Mouse (Mus musculus) heart, embryonic 10.5 days (tissue): ENCODE results near the gene Itih2. TPM values are rescaled to one million over a fixed set of nuclear protein-coding genes. Genes with fewer than 3 reads are reported as not detected.

ENCODE experiments used
- DNase-seq: peaks from one replicate; pipeline ENCODE4 v3.0.0-alpha.2; 2017; ENCODE audit warnings: low spot score
- H3K27ac ChIP-seq: fragments of 300-500 bp; sonication (generic); 2 replicates; pipeline ENCODE4 v1.5.1; 2016; ENCODE audit warnings: mild to moderate bottlenecking
- H3K27me3 ChIP-seq: fragments of 300-500 bp; sonication (generic); 2 replicates; pipeline ENCODE4 v1.6.1; 2016; ENCODE audit warnings: mild to moderate bottlenecking; ENCODE audit not compliant: poor library complexity, insufficient read depth, severe bottlenecking
- H3K36me3 ChIP-seq: fragments of 300-500 bp; sonication (generic); 2 replicates; pipeline ENCODE4 v1.6.1; 2016; ENCODE audit warnings: mild to moderate bottlenecking, moderate library complexity
- H3K4me1 ChIP-seq: fragments of 300-500 bp; sonication (generic); 2 replicates; pipeline ENCODE4 v1.6.1; 2016; ENCODE audit warnings: mild to moderate bottlenecking
- H3K4me3 ChIP-seq: fragments of 300-500 bp; sonication (generic); 2 replicates; pipeline ENCODE4 v1.5.1; 2016; ENCODE audit warnings: mild to moderate bottlenecking, moderate library complexity
- H3K9me3 ChIP-seq: fragments of 300-500 bp; sonication (generic); 2 replicates; pipeline ENCODE4 v1.6.1; 2016; ENCODE audit warnings: mild to moderate bottlenecking, moderate library complexity
- WGBS: fragments of 180-500 bp; shearing (Covaris S2); methylation state at CpG from one replicate; pipeline ENCODE4 v1.1.7; 2016; 5-methylcytosine and 5-hydroxymethylcytosine counted together
- polyA plus RNA-seq: library from polyadenylated mRNA; unstranded; fragments of >200 nt; fragmentation: Nextera tagmentation; extraction: Ambion mirVana; gene quantifications from 2 replicates; pipeline ENCODE4 v1.2.1, GENCODE M21; 2016

Gene Itih2
- polyA plus RNA-seq, 1 experiment from 2014 or later = 57.3 TPM

DNA sequence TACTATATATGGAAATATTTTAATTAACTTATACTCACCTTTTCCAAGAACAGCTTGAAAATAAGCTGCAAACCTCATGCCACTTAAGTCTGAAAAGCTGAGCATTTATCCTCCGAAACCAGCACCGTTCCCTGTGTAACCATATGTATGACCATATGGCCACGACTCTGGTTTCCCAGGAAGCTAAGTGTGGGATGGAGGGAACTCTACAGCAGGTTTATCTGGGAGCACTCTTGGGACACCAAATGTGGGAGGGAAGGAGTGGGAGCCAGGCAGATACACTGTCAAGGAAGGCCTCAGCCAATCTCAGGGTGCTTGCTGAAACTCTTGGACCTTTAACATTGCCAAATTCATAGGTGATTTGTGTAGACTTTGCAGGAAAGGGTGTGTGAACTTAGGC is 80.3 kb downstream of the Itih2 start:
- no peak for DNase-seq
- Histone ChIP-seq H3K27ac (no peak overlapping the region), H3K9me3 (no peaks in the 10 kb centered on the region), H3K4me1 (peaks cover 12% of the 10 kb centered on the region), H3K27me3 (no peaks in the 10 kb centered on the region), H3K4me3 (no peak overlapping the region), H3K36me3 (peaks cover 22% of the 10 kb centered on the region)
- 86% methylated on average over 3 of the region's 3 CpGs for WGBS

DNA sequence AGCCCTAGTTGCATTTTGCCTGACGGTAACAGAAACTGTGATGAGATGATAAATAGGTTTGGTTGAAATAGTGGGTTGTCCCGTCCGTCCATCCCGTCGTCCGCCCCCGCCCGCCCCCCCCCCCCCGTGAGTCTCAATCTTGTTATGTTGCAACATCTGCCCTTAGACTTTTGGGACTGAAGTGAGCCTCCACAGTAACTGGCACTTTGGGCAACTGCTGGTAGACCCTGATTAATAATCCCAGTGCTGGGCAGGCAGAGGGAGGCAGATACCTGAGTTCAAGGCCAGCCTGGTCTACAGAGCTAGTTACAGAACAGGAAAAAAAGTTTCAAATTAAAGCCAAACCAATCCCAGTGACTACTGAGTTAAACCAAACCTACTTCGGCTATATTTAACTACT is 81.7 kb downstream of the Itih2 start:
- DNase-seq = no peak
- peaks cover 8% of the 10 kb centered on the region; the same call in 1 of the 2 replicates for H3K36me3 ChIP-seq
- H3K4me3 ChIP-seq = peak overlapping the region; percentile 91
- H3K4me1 ChIP-seq = peaks cover 12% of the 10 kb centered on the region
- no peaks in the 10 kb centered on the region for H3K9me3 ChIP-seq
- H3K27ac ChIP-seq = no peak overlapping the region
- WGBS = 18% methylated on average over 10 of the region's 10 CpGs
- H3K27me3 ChIP-seq = no peaks in the 10 kb centered on the region

DNA sequence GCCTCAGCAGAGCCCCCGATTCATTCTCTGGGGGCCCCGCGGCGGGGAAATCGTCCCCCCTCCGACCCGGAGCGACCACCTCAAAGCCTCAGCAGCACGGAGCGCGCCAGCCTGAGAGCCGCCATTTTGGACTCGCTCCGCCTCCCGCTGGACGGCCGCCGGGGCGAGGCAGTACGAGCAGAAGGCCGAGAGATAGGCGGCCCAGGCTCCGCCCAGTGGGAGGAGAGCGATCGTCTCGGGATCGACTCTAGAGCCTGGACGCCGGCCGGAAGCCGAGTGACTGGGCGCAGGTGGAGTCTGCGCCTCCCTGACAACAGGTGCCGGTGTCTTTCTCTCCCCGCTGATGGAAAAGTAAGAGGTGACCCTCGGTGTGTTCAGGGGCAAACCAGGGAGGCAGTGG is 82.7 kb downstream of the Itih2 start, which contains the start of gene Taf3:
Taf3 (minus strand) TSS at position 136 of the 400 bp plus-strand sequence.
- peak within 1 kb of the TSS; percentile 92 for H3K27ac ChIP-seq
- DNase-seq = peak; percentile 96
- H3K4me3 ChIP-seq = peak within 1 kb of the TSS; percentile 91
- no peaks in the 10 kb centered on the region for H3K9me3 ChIP-seq
- H3K4me1 ChIP-seq = peaks cover 12% of the 10 kb centered on the region
- H3K36me3 ChIP-seq = no peaks in the 10 kb centered on the region
- under 1% methylated on average over 36 of the region's 36 CpGs for WGBS
- no peaks in the 10 kb centered on the region for H3K27me3 ChIP-seq

DNA sequence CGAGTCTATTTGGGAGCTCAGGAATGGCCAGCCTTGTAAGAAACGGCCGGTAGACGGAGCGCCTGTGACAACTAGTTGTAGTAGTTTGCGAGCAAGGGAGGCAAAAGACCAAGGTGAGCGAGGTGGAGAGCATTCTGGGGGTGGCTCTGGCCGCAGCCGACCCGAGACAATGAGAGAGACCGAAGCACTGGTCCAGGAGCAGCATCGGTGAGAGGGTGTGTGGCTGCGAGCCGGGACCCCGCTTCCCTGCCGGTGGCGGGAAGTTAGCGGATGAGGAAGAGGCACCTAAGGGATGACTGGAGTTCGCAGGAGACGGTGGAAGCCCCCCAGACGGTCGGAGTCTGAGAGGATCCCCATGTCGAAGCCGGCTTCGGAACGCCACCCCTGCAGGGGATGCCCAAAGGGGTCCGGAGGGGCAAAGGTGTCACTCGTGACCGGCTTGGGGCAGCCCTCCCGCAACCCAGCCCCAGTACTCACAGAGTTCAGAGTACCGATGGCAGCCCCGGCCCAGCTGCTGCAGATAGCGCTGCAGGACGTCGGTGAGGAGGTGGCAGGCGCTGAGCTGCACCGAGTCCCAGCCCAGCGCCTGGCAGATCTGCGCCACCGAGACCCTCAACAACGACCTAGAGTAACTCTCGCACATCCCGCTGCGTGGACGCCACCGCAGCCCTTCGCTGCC is 83.3 kb downstream of the Itih2 start:
- no peaks in the 10 kb centered on the region for H3K36me3 ChIP-seq
- H3K27me3 ChIP-seq = no peaks in the 10 kb centered on the region
- WGBS = under 1% methylated on average over 47 of the region's 47 CpGs
- no peaks in the 10 kb centered on the region for H3K9me3 ChIP-seq
- peaks cover 12% of the 10 kb centered on the region for H3K4me1 ChIP-seq
- H3K27ac ChIP-seq = peak overlapping the region; percentile 92
- peak overlapping the region; percentile 91 for H3K4me3 ChIP-seq
- no peak for DNase-seq

Other genes with a start within 250 kb of the Itih2 start
- 0.76 TPM in 1 of 2 replicates, not detected in the other for gene 9230102O04Rik, start 241.9 kb downstream of the Itih2 start, polyA plus RNA-seq
- 9.1 and 21.7 TPM in 2 replicates for gene Gata3, start 241.4 kb downstream of the Itih2 start, polyA plus RNA-seq
- 10.2 and 12.2 TPM in 2 replicates for gene Taf3, start 82.8 kb downstream of the Itih2 start, polyA plus RNA-seq
- gene Atp5c1, start 50.9 kb downstream of the Itih2 start, polyA plus RNA-seq = 853 and 1,049 TPM in 2 replicates
- 22.9 and 30.7 TPM in 2 replicates for gene Kin, start 50.8 kb downstream of the Itih2 start, polyA plus RNA-seq
- 3.1 and 4.7 TPM in 2 replicates for gene Itih5, start 22.2 kb upstream of the Itih2 start, polyA plus RNA-seq
- gene Sfmbt2, start 239.1 kb upstream of the Itih2 start, polyA plus RNA-seq = 2.1 and 2.2 TPM in 2 replicates